Mouse (Mus musculus): ENCODE measurements around the gene Tnip2.

The Tnip2 gene

DNA sequence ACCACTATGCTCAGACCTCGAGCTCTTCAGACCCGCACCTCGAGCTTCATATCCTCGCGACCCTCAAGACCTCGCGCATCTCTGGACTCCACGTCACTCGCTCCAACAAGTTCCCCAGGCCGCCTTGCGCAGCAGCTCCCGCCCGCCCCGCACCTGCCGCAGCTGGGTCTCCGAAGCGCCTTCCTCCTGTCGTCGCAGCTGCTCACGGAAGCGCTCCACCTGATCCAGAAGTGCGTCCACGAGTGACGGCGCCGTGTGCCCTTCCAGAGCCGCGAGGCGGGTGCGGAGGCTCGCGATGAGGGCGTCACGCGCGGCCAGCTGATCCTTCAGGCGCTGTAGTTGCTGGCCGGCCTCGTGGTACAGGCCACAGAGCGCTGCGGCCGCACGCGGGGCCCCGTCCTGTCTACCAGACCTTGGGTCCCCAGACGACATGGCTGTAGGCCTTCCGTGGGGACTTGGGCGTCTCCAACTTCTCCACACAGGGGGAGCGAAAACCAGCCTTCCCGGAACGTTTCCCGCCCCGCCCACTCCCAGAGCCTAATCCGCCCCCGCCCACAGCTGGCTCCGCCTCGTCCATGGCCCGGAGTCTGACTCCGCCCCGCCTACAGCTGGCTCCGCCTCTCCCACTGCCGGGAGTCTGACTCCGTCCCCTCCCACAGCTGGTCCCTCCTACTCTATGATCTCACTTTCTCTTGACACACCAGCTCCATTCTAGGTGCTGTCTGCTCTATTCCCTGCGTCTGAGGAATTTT lies at the start of gene Tnip2:
Tnip2 (minus strand) TSS at position 526 of the 752 bp plus-strand sequence.
- DNase-seq (ENCODE audit: low read depth, low spot score), result peak; percentile 52

DNA sequence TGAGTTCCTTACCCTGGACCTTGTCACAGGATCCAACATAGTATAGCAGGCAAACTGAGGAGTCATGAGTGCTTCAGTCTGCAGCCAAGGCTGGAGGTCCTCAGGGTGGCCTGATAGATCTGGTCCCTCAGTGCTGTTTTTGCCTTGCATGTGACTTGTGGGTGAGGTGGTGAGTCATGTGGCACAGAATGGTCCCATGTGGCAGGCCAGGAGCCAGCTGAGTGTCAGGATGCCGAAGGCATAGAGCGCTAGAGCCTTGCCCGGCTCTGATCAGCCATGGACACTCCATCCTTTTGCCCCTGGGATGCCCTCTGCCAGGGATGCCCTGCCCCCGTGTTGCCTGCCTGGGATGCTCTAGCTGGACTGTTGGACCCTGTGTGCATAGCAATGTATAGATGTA lies 38.0 kb upstream of the Tnip2 start:
- no peak for DNase-seq (ENCODE audit: low read depth, low spot score)

DNA sequence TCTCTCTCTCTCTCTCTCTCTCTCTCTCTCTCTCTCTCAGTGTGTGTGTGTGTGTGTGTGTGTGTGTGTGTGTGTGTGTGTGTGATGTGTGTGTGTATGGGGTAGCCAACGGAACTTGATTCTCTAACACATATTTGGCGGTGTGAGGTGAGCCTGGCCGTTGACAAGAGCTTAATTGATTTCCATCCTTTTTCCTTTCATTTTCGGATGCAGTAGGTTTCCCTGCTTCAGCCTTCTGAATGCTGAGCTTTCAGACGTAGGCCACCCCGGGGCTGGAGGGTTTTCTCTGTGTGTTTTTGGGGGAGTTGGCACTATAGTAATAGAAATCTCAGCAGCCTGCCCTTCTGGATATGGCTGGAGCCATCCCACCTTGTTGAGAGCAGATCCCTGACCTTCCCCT lies 36.5 kb upstream of the Tnip2 start:
- no peak for DNase-seq (ENCODE audit: low read depth, low spot score)

DNA sequence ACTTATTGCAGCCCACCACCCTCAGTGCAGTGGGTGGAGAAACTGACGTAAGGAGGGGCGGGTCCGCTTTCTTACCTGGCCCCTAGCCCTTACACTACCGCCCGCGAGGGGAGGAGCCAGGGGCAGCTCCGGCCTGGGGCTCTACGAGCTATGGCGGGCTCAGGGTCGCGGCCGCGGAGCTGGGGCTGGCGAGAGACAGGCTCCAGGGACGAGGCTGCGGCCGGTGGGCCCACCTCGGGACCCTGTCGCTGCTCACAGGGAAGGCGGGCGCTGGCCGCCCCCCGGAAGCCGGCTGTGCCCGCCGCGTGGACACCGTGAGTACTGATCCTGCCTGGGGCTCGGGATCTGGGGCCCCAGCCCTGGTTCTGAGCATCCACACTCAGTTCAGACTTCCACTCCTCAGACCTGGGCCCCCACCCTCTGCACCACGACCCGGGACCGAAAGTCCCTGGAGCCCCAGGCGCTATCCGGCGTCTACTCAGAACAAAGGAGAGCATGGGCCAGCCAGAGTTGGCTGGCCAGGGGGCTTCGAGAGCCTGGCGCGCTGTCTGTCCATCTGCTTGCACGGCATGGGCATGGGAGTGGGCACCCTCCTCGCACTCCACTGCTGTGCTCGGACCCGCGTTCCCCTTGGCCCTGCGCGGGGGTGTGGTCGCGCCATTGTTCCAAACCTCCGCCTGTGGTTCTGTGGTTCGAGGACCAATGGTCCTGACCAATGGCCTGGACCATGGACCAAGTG lies 35.9 kb upstream of the Tnip2 start:
- peak; percentile 51 for DNase-seq (ENCODE audit: low read depth, low spot score)

DNA sequence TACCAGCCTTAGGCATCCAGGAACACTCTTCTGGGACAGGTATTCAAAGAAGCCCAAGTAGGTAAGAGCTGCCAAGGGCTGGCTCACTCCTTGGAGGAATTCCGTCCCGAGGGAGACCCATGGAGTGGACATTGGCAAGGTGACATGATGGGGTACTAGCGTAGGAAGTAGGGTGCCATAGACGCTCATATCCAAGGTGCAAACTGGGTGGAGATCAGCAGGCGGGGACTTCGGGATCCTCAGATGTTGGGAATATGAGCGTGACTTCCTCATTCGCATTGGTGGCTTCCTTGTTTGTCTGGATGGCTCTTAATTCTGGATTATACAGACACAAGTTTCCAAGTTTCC lies 35.3 kb upstream of the Tnip2 start:
- DNase-seq (ENCODE audit: low read depth, low spot score), result no peak

DNA sequence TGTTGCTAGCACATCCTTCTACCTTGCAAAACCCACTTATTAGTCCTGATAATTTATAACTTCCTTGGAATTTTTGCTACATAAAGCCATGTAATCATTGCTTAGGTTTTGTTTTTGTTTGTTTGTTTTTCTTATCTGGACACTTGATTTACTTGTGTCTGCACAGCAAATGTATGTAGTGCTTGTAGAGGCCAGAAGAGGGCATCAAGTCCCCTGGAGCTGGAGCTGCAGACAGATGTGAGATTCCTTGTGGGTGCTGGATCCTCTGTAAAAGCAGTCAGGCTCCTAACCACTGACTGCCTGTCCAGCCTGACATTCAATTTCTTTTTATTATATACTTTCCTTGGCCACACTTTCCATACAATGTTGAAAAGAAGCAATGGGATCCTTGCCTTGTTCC lies 33.6 kb upstream of the Tnip2 start:
- no peak for DNase-seq (ENCODE audit: low read depth, low spot score)

DNA sequence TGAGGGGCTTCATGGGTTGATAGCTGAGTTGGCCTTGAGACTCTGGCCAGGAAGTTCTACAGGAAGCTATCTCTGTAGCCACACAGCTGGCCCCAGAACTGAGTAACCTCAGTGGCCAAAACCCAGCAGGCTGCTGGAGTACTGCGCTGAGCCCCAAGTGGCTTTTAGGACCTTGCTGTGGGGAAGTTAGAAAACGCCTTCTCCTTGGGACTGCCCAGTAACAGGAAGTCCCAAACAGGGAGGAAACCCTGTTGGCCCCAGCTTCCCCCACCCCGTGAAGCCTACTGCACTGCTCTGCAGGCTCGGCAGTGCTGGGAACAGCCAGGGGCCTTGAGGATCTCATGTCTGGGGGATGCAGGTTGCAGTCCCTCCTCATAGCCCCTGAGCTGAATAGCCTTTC lies 29.3 kb upstream of the Tnip2 start:
- no peak for DNase-seq (ENCODE audit: low read depth, low spot score)

DNA sequence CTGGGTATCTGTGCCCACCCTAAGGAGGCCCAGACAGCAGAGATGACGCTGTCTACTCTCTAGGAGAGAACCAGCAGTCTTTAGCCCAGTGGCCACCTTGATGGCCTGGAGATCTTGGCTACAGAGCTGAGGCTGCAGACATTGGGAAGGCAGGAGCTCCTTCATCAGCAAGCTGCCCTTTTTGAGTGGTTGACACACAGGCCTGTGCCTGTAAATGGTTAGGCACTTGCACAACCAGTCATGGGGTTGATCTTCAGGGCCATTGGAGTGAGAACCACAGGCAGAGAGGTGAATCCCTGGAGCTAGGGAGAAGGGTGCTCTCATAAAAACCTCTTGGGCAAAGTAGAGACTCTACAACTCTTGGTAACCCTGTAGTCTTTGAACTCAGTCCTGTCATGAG lies 28.4 kb upstream of the Tnip2 start:
- DNase-seq (ENCODE audit: low read depth, low spot score), result no peak

DNA sequence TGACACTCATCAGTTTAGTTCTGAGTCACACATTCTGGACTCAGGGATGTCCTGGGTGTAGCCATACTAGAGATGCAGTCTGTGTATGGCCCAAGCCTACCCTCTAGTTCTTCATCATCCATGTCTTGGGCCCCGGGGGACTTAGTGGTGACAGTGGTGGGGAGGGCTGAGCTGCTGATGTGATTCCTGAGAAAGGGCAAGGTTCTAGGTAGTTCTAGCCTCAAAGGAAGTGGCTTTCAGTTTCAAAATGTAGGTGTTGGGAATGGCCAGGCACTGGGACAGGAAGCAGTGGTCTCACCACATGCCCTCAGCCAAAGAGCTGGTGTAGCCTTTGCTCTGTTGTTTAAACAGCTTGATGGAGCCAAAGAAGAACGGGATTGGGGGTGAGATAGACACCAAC lies 25.3 kb upstream of the Tnip2 start:
- no peak for DNase-seq (ENCODE audit: low read depth, low spot score)

DNA sequence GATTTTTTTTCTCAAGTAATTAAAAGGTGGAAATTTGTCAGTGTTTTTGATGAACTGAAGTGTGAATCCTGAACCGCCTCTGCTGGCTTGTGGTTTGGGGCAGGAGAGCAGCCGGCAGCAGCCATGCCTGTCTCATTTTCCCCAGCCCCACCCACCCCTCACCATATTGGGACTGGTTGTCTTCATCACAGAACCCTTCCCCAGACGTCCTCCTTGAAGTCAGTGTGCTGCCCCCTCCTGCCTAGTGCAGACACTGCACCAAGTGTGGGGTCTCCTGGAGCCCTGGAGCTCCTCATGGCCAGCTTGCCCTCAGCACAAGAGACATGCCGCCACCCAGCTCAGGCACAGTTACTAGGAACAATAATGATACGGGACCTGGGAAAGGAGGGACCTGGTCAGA lies 24.7 kb upstream of the Tnip2 start:
- DNase-seq (ENCODE audit: low read depth, low spot score), result no peak

DNA sequence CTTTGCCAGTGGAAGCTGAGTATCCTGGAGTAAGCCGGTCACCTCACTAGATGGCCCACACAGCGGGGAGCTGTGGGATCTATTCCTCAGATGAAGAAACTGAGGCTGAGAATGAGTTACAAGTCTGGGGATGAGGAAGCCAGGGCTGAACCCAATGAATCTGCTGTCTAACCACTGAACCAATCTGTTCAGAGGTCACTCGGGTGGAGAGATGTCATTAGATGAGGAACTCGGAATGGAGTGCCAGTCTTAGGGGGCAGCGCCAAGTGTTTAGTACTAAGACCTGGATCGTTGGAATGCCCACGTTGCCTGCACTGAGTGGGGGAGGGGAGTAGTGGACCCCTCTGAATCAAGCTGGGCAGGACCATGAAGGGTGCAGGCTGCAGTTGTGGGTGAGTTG lies 24.3 kb upstream of the Tnip2 start:
- no peak for DNase-seq (ENCODE audit: low read depth, low spot score)

DNA sequence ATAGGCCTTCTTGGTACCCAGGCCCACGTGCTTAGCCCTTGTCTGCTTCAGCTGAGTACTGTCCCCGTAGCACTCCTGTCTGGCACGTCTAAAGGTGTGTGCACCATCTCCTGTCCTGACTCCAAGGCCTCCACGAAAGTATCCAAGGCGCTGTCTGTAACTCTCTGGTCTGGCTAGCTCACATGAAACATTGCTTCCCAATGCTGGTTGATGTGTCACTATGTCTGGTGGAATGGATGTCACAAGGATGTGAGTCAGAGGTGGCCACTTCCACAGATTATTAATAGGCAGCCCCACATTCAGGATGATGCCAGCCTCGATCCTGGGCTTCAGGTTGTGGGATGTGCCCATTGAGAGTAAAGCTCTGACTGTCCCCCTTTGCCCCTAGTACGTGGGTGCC lies 22.0 kb upstream of the Tnip2 start:
- no peak for DNase-seq (ENCODE audit: low read depth, low spot score)

DNA sequence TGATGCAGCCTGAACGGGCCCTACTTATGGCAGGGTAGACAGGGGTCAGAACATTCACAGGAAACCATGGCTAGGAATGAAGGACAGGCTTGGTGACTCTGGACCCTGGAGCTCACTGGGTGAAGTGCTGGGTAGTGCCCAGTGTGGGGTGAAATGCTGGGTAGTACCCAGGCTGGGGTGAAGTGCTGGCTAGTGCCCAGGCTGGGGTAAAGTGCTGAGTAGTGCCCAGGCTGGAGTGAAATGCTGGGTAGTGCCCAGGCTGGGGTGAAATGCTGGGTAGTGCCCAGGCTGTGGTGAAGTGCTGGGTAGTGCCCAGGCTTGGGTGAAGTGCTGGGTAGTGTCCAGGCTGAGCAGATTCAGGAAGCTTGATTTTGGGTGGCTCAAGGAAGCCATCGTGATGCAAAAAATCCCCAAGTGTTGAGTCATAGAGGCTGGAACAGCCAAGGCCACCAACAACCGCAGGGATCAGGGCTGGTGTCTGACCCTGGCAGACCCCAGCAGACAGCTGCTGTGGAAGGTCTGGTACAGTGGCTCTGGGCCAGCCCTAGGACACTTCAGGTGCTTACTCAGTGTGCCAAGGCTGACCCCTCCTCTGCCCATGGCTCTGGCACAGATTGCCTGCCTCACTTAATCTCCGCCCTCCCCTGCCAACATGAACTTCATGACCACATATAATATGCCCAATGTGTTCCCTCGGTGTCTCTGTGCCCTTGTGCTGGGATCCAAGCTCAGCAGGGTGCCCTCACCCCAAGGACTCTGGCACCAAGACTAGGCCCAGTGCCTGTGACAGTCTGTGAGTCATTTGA lies 21.2 kb upstream of the Tnip2 start:
- no peak for DNase-seq (ENCODE audit: low read depth, low spot score)

DNA sequence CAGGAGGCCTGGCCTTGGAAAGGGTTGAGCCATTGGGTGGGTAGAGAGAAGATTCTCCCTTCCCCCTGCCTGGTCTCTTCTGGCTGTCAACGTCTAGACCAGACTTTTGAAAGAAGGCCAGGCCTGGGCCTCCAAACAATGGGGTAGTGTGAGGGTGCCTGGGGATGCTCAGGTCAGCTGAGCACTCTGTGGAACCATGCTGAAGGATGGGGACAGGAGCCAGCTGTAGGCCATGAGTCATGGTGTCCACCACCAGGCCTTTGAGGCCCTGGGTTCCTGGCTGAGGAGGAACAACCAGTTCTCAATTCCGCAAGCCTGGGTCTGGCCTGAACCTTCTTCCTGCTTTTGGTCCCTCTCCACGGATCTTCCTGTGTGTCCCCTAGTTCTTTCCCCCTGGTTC lies 20.0 kb upstream of the Tnip2 start:
- no peak for DNase-seq (ENCODE audit: low read depth, low spot score)

DNA sequence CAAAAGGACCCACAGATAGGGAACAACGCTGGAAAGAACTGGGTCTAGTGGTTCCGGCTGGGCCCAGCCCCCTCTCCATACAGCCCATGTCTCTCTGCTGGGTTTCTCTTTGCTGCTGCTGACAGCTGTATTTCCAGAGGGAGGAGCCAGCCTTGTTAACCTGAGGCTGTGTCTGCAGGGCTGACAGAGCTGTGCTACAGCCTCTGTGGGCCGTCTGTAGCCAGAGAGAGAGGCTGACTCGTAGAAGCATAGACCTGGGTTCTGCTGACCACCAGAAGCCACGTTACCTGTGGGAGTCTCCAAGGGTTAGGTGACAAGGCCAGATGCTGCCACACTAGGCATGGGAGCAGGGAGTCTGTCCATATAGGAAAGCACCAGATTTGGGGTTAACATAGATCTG lies 19.3 kb upstream of the Tnip2 start:
- no peak for DNase-seq (ENCODE audit: low read depth, low spot score)

DNA sequence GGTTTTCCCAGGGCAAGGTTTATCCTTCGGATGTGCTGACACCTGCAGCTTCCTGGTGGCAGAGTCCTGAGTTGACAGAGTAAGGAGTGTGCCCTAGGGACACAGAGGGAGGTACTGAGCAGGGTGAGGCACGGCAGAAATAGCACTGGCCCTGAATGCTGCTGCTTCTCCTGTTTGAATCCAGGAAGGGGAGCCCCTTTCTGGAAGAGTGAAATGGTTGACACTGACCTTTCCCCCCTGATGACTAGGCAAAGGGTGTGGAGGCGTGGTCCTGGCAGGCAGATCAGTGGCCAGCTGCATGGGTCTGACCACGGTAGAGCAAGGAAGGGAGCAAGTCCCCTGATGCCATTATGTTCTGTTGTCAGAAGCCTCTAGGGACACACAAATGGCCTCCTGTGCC lies 16.9 kb upstream of the Tnip2 start:
- no peak for DNase-seq (ENCODE audit: low read depth, low spot score)

DNA sequence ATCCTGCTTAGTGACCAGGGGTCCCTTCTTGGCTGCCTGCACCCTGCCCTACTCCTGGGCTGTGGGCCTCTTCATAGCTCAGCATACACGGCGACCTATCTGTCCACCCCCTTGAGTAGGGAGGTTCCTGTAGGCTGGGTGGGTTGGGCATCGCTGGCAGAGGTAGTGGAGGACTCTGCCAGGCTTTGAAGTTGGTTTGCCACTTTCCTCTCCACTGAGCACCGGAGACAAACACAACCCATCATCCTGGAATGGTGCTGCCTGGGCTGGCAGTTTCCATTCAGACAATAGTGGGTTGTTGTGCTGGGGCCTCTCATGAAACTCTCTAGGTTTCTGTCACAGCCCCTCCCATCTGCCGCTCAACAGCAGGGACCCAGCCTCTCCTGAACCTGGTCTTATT lies 16.3 kb upstream of the Tnip2 start:
- DNase-seq (ENCODE audit: low read depth, low spot score), result no peak

DNA sequence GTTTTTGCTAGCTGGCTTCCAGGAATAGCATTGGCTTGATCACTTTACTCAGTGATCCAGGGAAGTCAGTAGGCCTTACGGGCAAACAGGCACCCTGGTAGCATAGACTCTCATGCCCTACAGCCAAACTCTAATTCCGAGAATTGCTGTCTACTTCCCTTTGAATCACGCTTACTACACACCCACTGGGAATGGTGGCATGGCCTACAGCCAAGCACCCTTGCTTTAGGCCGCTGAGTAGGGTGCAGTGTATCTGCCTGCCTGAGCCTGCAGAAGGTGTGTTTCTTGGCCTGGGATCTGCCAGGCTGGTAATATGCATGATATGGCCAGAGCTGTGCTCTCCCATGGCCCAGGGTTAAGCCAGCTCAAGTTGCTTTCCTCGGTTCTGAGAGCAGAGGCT lies 14.9 kb upstream of the Tnip2 start:
- no peak for DNase-seq (ENCODE audit: low read depth, low spot score)

DNA sequence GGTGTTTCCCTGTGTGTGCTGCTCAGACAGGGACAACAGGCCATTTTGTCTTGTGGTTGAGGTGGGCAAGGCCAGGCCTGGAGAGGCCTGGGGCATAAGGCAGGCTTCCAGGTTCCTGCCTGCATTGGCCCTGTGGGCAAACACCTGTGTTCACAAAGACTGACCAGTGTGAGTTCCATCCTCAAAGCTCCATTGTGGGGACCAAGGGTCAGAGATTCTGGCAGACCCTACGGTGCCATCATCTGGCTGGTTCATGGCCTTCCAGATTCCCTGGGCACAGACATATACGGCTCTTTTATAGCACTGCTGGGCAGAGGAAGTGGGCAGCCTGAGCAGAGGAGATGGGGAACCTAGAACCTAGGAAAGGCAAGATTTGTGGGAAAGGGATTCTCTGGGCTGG lies 13.6 kb upstream of the Tnip2 start:
- no peak for DNase-seq (ENCODE audit: low read depth, low spot score)

DNA sequence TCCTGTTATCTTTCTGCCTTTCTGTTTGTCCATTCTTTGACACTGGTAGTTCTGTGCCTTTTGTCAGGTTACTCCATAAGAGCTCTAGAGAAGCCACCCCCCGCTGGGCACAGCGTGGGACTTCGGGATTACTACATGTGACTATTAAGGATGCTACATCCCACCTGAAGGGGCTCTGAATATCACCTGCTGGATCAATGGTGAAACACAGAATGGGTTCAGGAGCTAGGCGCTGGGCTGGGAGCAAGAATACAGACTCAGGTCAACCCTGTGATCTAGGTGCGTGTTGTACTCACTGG lies 12.6 kb upstream of the Tnip2 start:
- DNase-seq (ENCODE audit: low read depth, low spot score), result no peak

DNA sequence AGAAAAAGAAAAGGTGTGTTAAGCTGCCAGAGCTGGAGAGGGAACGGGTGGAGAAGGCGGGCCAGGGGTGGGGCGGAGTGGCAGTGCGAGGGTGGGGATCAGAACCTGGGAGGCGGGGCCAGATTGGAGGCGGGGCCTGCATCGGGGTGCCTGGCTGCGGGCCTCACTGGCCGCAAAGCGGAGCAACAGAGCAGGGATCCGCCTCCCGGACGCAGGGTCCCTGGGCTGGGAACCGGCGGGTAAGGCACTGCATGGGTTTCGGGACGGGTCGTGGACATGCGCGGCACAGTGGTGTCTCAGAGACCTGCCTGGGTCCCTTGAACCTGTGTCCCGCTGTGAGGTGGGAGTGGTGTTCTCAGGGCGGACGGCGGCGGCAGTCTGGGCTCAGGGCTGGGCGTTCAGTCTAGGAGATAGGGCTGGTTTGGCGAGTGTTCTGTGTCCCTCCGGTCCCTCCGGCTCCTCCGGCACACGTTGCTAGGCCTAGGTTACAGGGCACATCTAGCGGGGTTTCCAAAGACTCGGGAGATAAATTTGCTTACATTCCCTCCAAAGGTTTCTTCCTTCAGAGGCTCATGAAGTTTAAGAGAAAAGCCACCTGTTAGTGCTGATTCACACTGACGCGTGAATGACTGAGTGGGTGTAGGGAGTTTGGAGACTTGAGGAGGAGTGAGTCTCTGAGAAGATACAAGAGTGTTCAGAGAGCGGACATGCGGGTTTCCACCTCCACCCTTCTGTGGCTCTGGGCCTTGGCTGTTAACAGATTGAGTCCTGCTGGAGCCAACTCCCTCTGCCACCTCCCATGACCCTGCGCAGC lies 12.1 kb upstream of the Tnip2 start, which contains the start of gene Sh3bp2:
Sh3bp2 (plus strand) TSS at position 176 of the 814 bp plus-strand sequence.
- DNase-seq (ENCODE audit: low read depth, low spot score), result no peak

DNA sequence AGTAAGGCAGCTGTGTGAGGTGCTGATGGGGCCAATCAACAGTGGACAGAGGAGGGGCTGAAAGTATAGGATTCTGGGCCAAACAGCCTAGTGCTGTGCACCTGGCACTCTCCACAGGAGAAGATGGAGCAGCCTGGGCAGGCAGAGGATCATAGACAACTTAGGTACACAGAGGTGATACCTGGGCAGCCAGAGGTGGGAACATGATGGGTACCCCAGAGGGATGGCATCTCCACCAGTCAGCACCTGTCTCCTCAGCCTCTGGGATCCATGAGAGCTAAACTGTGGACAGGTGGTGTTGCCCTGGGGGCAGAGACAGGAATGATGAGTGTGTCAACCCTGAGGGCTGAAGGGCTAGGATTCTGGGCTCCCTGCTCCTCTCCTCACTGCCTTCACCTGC lies 10.7 kb upstream of the Tnip2 start:
- no peak for DNase-seq (ENCODE audit: low read depth, low spot score)
